Mouse (Mus musculus) neural tube, embryonic 12.5 days (tissue): ENCODE measurements around the gene Dcpp3. TPM values are rescaled to one million over a fixed set of nuclear protein-coding genes. Genes with fewer than 3 reads are reported as not detected.
"Not testable (repeated sequence)": the region's sequence is repeated elsewhere in the genome, so short reads cannot be mapped to it uniquely, and the experiment has no call there.

Experiments used
- ATAC-seq: fragments of 200-750 bp; cut with Nextera tagmentation; 2 replicates; pipeline ENCODE4 v1.8.0; 2017; ENCODE audit warnings: low read depth, mild to moderate bottlenecking, moderate TSS enrichment, moderate library complexity; ENCODE audit not compliant: low FRiP score
- H3K27ac ChIP-seq: fragments of 300-500 bp; sonication (generic); 2 replicates; pipeline ENCODE4 v1.5.1; 2016
- H3K27me3 ChIP-seq: fragments of 300-500 bp; sonication (generic); replicated peaks from 2 replicates; pipeline ENCODE4 v1.6.1; 2016; ENCODE audit warnings: mild to moderate bottlenecking
- H3K36me3 ChIP-seq: fragments of 300-500 bp; sonication (generic); 2 replicates; pipeline ENCODE4 v1.6.1; 2016; ENCODE audit warnings: mild to moderate bottlenecking
- H3K4me1 ChIP-seq: fragments of 300-500 bp; sonication (generic); 2 replicates; pipeline ENCODE4 v1.6.1; 2016
- H3K4me2 ChIP-seq: fragments of 300-500 bp; sonication (generic); replicated peaks from 2 replicates; pipeline ENCODE4 v1.6.1; 2016; ENCODE audit warnings: mild to moderate bottlenecking
- H3K4me3 ChIP-seq: fragments of 300-500 bp; sonication (generic); 2 replicates; pipeline ENCODE4 v1.5.1; 2016
- H3K9ac ChIP-seq: fragments of 300-500 bp; sonication (generic); 2 replicates; pipeline ENCODE4 v1.6.1; 2016; ENCODE audit warnings: mild to moderate bottlenecking
- H3K9me3 ChIP-seq: fragments of 300-500 bp; sonication (generic); 2 replicates; pipeline ENCODE4 v1.6.1; 2016; ENCODE audit warnings: mild to moderate bottlenecking
- WGBS: fragments of 180-500 bp; shearing (Covaris S2); methylation state at CpG from one replicate; pipeline ENCODE4 v1.1.7; 2016; 5-methylcytosine and 5-hydroxymethylcytosine counted together
- polyA plus RNA-seq: library from polyadenylated mRNA; unstranded; fragments of >200 nt; fragmentation: Nextera tagmentation; extraction: Ambion mirVana; gene quantifications from 2 replicates; pipeline ENCODE4 v1.2.1, GENCODE M21; 2016

Dcpp3 gene
- polyA plus RNA-seq = not detected in 2 replicates

GRCm38 (mm10) chr17:23917158-23917557, at the start of gene Dcpp3:
TSS of gene Dcpp3 (plus strand) at chr17:23917458.
- not testable (repeated sequence) for H3K4me1 ChIP-seq, H3K4me2 ChIP-seq, H3K27me3 ChIP-seq, H3K9me3 ChIP-seq, ATAC-seq, H3K27ac ChIP-seq, H3K36me3 ChIP-seq, H3K4me3 ChIP-seq, H3K9ac ChIP-seq
- WGBS = 74% methylated on average over 4 of the region's 4 CpGs

- Histone ChIP-seq H3K9me3 (no peaks in the 10 kb centered on the region), H3K4me3 (no peak within 1 kb of the TSS), H3K4me2 (no peak within 1 kb of the TSS), H3K4me1 (no peaks in the 10 kb centered on the region), H3K36me3 (no peaks in the 10 kb centered on the region), H3K27ac (no peak within 1 kb of the TSS), H3K9ac (no peak within 1 kb of the TSS), H3K27me3 (no peaks in the 10 kb centered on the region)
- no peak for ATAC-seq
- WGBS = 86% methylated on average over 15 of the region's 15 CpGs
Measured at GRCm38 (mm10) chr17:23867756-23868155, 49.5 kb upstream of the Dcpp3 start, which contains the start of gene Prss21. TSS of gene Prss21 (plus strand) at chr17:23868056.

GRCm38 (mm10) chr17:23868513-23868912, 48.7 kb upstream of the Dcpp3 start:
- no peaks in the 10 kb centered on the region for H3K9me3 ChIP-seq
- H3K4me3 ChIP-seq = no peak overlapping the region
- no peak overlapping the region for H3K4me2 ChIP-seq
- WGBS = 92% methylated on average over 11 of the region's 11 CpGs
- H3K27ac ChIP-seq = no peak overlapping the region
- H3K27me3 ChIP-seq = no peaks in the 10 kb centered on the region
- H3K9ac ChIP-seq = no peak overlapping the region
- no peaks in the 10 kb centered on the region for H3K4me1 ChIP-seq
- H3K36me3 ChIP-seq = no peaks in the 10 kb centered on the region
- ATAC-seq = no peak

GRCm38 (mm10) chr17:23873884-23874856, 43.1 kb upstream of the Dcpp3 start:
- Histone ChIP-seq H3K27ac (no peak overlapping the region), H3K4me2 (no peak overlapping the region), H3K4me1 (no peaks in the 10 kb centered on the region), H3K36me3 (no peaks in the 10 kb centered on the region), H3K9me3 (no peaks in the 10 kb centered on the region), H3K4me3 (no peak overlapping the region), H3K27me3 (no peaks in the 10 kb centered on the region), H3K9ac (no peak overlapping the region)
- WGBS = 48% methylated on average over 8 of the region's 8 CpGs
- no peak for ATAC-seq

GRCm38 (mm10) chr17:23876741-23877140, 40.5 kb upstream of the Dcpp3 start:
- Histone ChIP-seq H3K4me1 (no peaks in the 10 kb centered on the region), H3K4me2 (no peak overlapping the region), H3K27ac (no peak overlapping the region), H3K9ac (no peak overlapping the region), H3K27me3 (no peaks in the 10 kb centered on the region), H3K9me3 (no peaks in the 10 kb centered on the region), H3K4me3 (no peak overlapping the region), H3K36me3 (no peaks in the 10 kb centered on the region)
- 59% methylated on average over 3 of the region's 3 CpGs for WGBS
- ATAC-seq = no peak

GRCm38 (mm10) chr17:23877166-23877565, 40.1 kb upstream of the Dcpp3 start:
- ATAC-seq = no peak
- no peaks in the 10 kb centered on the region for H3K4me1 ChIP-seq
- H3K27me3 ChIP-seq = no peaks in the 10 kb centered on the region
- no peak overlapping the region for H3K4me3 ChIP-seq
- 98% methylated on average over 2 of the region's 2 CpGs for WGBS
- no peak overlapping the region for H3K9ac ChIP-seq
- H3K36me3 ChIP-seq = no peaks in the 10 kb centered on the region
- no peak overlapping the region for H3K27ac ChIP-seq
- H3K4me2 ChIP-seq = no peak overlapping the region
- H3K9me3 ChIP-seq = no peaks in the 10 kb centered on the region

GRCm38 (mm10) chr17:23880576-23880975, 36.7 kb upstream of the Dcpp3 start, which contains the start of the genes Dcpp1 and Dcpp2:
TSS of gene Dcpp1 (plus strand) at chr17:23880876.
TSS of gene Dcpp2 (plus strand) at chr17:23880880.
- H3K27me3 ChIP-seq, H3K9ac ChIP-seq, H3K4me2 ChIP-seq, ATAC-seq, H3K9me3 ChIP-seq, H3K27ac ChIP-seq, H3K4me1 ChIP-seq, H3K36me3 ChIP-seq, H3K4me3 ChIP-seq: not testable (repeated sequence)
- 81% methylated on average over 4 of the region's 4 CpGs for WGBS

- ATAC-seq = peak; percentile 97
- H3K36me3 ChIP-seq = no peaks in the 10 kb centered on the region
- peak overlapping the region; percentile 65 for H3K4me2 ChIP-seq
- WGBS = under 1% methylated on average over 29 of the region's 29 CpGs
- peak overlapping the region; percentile 43 for H3K4me3 ChIP-seq
- H3K9me3 ChIP-seq = no peaks in the 10 kb centered on the region
- H3K27me3 ChIP-seq = no peaks in the 10 kb centered on the region
- H3K27ac ChIP-seq = peak overlapping the region; percentile 71
- H3K9ac ChIP-seq = peak overlapping the region; percentile 39
- peaks cover 8% of the 10 kb centered on the region for H3K4me1 ChIP-seq
Measured at GRCm38 (mm10) chr17:23924531-23925007, 7.3 kb downstream of the Dcpp3 start.

- Histone ChIP-seq H3K4me1 (peaks cover 8% of the 10 kb centered on the region), H3K27me3 (no peaks in the 10 kb centered on the region), H3K9ac (peak overlapping the region; percentile 39), H3K4me2 (peak overlapping the region; percentile 65), H3K9me3 (no peaks in the 10 kb centered on the region), H3K36me3 (no peaks in the 10 kb centered on the region), H3K4me3 (peak overlapping the region; percentile 43), H3K27ac (peak overlapping the region; percentile 71)
- ATAC-seq = peak; percentile 94
- WGBS = under 1% methylated on average over 14 of the region's 14 CpGs
Measured at GRCm38 (mm10) chr17:23925090-23925493, 7.8 kb downstream of the Dcpp3 start.

- H3K9ac ChIP-seq = no peak overlapping the region
- H3K4me3 ChIP-seq = no peak overlapping the region
- no peaks in the 10 kb centered on the region for H3K27me3 ChIP-seq
- H3K4me1 ChIP-seq = no peaks in the 10 kb centered on the region
- 86% methylated on average over 5 of the region's 5 CpGs for WGBS
- H3K36me3 ChIP-seq = no peaks in the 10 kb centered on the region
- H3K4me2 ChIP-seq = no peak overlapping the region
- no peak overlapping the region for H3K27ac ChIP-seq
- no peak for ATAC-seq
- no peaks in the 10 kb centered on the region for H3K9me3 ChIP-seq
Measured at GRCm38 (mm10) chr17:23931157-23931556, 13.9 kb downstream of the Dcpp3 start.

- Histone ChIP-seq H3K9ac (no peak within 1 kb of the TSS), H3K27ac (no peak within 1 kb of the TSS)
- ATAC-seq = no peak
Measured at GRCm38 (mm10) chr17:23941372-23941771, 24.1 kb downstream of the Dcpp3 start, which contains the start of gene Sbp. TSS of gene Sbp (plus strand) at chr17:23941672.

GRCm38 (mm10) chr17:23947486-23947885, 30.2 kb downstream of the Dcpp3 start:
- not testable (repeated sequence) for H3K4me2 ChIP-seq, H3K27me3 ChIP-seq, H3K4me3 ChIP-seq, H3K36me3 ChIP-seq, H3K9me3 ChIP-seq, H3K4me1 ChIP-seq, ATAC-seq, H3K9ac ChIP-seq, H3K27ac ChIP-seq
- 81% methylated on average over 4 of the region's 4 CpGs for WGBS

More at GRCm38 (mm10) chr17:23941372-23941771, 24.1 kb downstream of the Dcpp3 start, which contains the start of gene Sbp:
- no peaks in the 10 kb centered on the region for H3K9me3 ChIP-seq
- H3K4me2 ChIP-seq = no peak within 1 kb of the TSS
- H3K27me3 ChIP-seq = no peaks in the 10 kb centered on the region
- no peaks in the 10 kb centered on the region for H3K4me1 ChIP-seq
- H3K4me3 ChIP-seq = no peak within 1 kb of the TSS
- H3K36me3 ChIP-seq = no peaks in the 10 kb centered on the region
